Mouse (Mus musculus): ENCODE measurements around the gene Ythdf2. TPM values are rescaled to one million over a fixed set of nuclear protein-coding genes. Genes with fewer than 3 reads are reported as not detected.
A peak's percentile ranks its signal among the peaks of the same experiment; 100 is the strongest.

The Ythdf2 gene
- polyA plus RNA-seq, 1 experiment from 2014 or later: 40.3 TPM

GRCm38 (mm10) chr4:132146201-132146600 lies 65.9 kb downstream of the Ythdf2 start:
- Histone ChIP-seq H3K4me1 (replicated peaks) (peaks cover 13% of the 10 kb centered on the region), H3K36me3 (no peaks in the 10 kb centered on the region), H3K27me3 (peaks cover 63% of the 10 kb centered on the region), H3K27ac (no peak overlapping the region), H3K4me3 (replicated peaks) (no peak overlapping the region), H3K9ac (no peak overlapping the region), H3K4me2 (no peak overlapping the region), H3K9me3 (replicated peaks) (no peaks in the 10 kb centered on the region)
- WGBS (ENCODE audit: insufficient replicate concordance): 55% methylated on average over 5 of the region's 5 CpGs
- no peak for DNase-seq
- no peak for ATAC-seq (ENCODE audit: low read depth)

DNA sequence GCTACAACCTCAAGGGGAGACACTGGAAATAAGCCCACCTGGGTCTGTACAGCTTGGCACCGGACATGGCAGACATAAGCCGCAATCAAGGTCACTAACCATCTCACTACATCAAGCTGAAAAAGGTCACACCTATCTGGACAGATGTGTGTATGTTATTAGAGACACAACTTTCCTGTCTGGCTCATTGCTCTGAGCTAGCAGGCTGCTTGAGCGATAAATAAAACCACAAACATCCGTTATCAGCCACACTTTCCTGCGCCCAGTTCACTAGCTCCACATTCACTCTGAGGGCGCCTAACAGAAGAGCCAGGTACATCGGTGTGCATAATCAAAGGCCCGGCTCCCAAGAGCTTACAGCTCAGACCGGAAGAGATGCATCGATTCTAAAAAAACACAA lies 67.0 kb downstream of the Ythdf2 start:
- H3K9me3 ChIP-seq (replicated peaks): no peaks in the 10 kb centered on the region
- no peak overlapping the region for H3K4me2 ChIP-seq
- H3K36me3 ChIP-seq: no peaks in the 10 kb centered on the region
- WGBS (ENCODE audit: insufficient replicate concordance): 15% methylated on average over 10 of the region's 10 CpGs
- DNase-seq: no peak
- ATAC-seq (ENCODE audit: low read depth): no peak
- peaks cover 13% of the 10 kb centered on the region for H3K4me1 ChIP-seq (replicated peaks)
- H3K9ac ChIP-seq: no peak overlapping the region
- no peak overlapping the region for H3K27ac ChIP-seq
- peaks cover 73% of the 10 kb centered on the region for H3K27me3 ChIP-seq
- no peak overlapping the region for H3K4me3 ChIP-seq (replicated peaks)

DNA sequence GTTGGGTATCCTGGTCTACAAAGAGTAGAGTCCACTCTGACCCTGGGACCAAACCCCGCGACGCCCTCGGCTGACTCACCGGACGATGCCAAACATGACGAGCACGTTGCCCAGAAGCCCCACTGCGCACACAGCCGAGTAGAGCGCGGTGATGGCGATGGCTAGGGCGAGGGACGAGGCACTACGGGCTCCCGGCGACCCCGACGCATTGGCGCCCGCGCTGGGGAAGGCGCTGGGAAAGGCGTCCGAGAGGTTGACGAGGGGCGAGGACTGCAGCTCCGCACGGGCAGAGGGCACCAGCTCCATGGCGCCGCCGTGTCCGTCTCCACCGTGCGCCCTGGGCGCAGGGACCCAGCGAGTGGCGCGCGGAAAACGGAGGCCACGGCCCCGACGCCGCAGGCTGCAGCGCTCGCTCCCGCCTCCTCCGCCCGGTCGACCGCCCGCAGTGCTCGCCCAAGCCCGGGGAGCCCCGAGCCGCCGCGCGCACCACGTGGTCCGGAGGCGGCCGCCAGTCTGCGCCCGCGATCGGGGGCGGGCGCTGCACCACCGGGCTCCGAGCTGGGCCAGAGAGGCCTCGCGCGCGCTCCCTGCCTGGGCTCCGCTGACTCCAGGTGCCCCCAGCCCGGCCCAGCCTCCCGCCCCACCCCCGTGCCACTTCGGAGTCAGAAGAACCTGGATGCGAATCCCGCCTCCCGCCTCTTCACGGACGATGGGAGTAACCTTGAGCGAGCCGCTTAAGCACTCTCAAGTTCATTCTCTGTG lies 67.8 kb downstream of the Ythdf2 start, which contains the start of gene Oprd1:
Gene Oprd1 (minus strand): TSS at position 407 of the 762 bp plus-strand sequence.
- Histone ChIP-seq H3K36me3 (no peaks in the 10 kb centered on the region), H3K27me3 (peaks cover 77% of the 10 kb centered on the region), H3K9me3 (replicated peaks) (no peaks in the 10 kb centered on the region), H3K27ac (no peak within 1 kb of the TSS), H3K4me1 (replicated peaks) (peaks cover 13% of the 10 kb centered on the region), H3K4me2 (peak within 1 kb of the TSS; percentile 53), H3K4me3 (replicated peaks) (peak within 1 kb of the TSS; percentile 39), H3K9ac (no peak within 1 kb of the TSS)
- WGBS (ENCODE audit: insufficient replicate concordance): 2% methylated on average over 89 of the region's 89 CpGs
- ATAC-seq (ENCODE audit: low read depth): no peak
- no peak for DNase-seq

DNA sequence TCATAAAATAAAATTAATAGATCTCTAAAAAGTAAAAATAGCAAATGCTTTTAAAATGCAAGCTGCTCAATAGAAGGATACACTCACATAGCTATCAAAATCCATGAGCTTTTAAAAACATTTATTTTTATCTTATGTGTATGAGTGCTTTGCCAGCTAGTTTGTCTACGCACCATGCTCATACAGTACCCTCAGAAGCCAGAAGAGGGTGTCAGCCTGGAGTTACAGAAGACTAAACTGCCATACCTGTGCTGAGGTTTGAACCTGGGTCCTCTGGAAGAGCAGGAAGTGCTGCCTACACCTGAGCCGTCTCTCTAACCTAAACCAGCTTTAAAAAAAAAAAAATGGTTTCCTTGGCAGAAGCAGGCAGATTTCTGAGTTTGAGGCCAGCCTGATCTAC lies 73.5 kb downstream of the Ythdf2 start:
- H3K27me3 ChIP-seq: peaks cover 39% of the 10 kb centered on the region
- H3K27ac ChIP-seq: no peak overlapping the region
- H3K9ac ChIP-seq: no peak overlapping the region
- 68% methylated on average over 2 of the region's 2 CpGs for WGBS (ENCODE audit: insufficient replicate concordance)
- no peak overlapping the region for H3K4me2 ChIP-seq
- ATAC-seq (ENCODE audit: low read depth): no peak
- H3K36me3 ChIP-seq: no peaks in the 10 kb centered on the region
- DNase-seq: no peak
- H3K4me1 ChIP-seq (replicated peaks): no peaks in the 10 kb centered on the region
- no peaks in the 10 kb centered on the region for H3K9me3 ChIP-seq (replicated peaks)
- H3K4me3 ChIP-seq (replicated peaks): no peak overlapping the region

GRCm38 (mm10) chr4:132137013-132137412 lies 75.1 kb downstream of the Ythdf2 start:
- no peaks in the 10 kb centered on the region for H3K4me1 ChIP-seq (replicated peaks)
- peaks cover 32% of the 10 kb centered on the region for H3K27me3 ChIP-seq
- no peaks in the 10 kb centered on the region for H3K9me3 ChIP-seq (replicated peaks)
- no peak overlapping the region for H3K9ac ChIP-seq
- 61% methylated on average over 7 of the region's 7 CpGs for WGBS (ENCODE audit: insufficient replicate concordance)
- H3K36me3 ChIP-seq: no peaks in the 10 kb centered on the region
- H3K27ac ChIP-seq: no peak overlapping the region
- H3K4me3 ChIP-seq (replicated peaks): no peak overlapping the region
- ATAC-seq (ENCODE audit: low read depth) (no peak), DNase-seq (no peak)
- H3K4me2 ChIP-seq: no peak overlapping the region

Small RNAs within 50 kb of the gene (microRNA-seq; reads per million reads assigned to microRNA genes)
- not detected for gene Gm22033

Other genes with a start within 250 kb of the Ythdf2 start
- gene Gm10300, start 137.6 kb downstream of the Ythdf2 start, polyA plus RNA-seq (2015; fragmentation: Nextera tagmentation; extraction: Ambion mirVana): 0.39 and 0.63 TPM in 2 replicates
- gene Epb41, start 137.0 kb downstream of the Ythdf2 start, polyA plus RNA-seq (2015; fragmentation: Nextera tagmentation; extraction: Ambion mirVana): 147 and 193 TPM in 2 replicates
- 0.05 TPM in 2 replicates for gene Oprd1, start 67.8 kb downstream of the Ythdf2 start, polyA plus RNA-seq (2015; fragmentation: Nextera tagmentation; extraction: Ambion mirVana)
- 16.9 and 17.3 TPM in 2 replicates for gene Gmeb1, start 49.3 kb upstream of the Ythdf2 start, polyA plus RNA-seq (2015; fragmentation: Nextera tagmentation; extraction: Ambion mirVana)
- 53.3 and 62.2 TPM in 2 replicates for gene Taf12, start 62.1 kb upstream of the Ythdf2 start, polyA plus RNA-seq (2015; fragmentation: Nextera tagmentation; extraction: Ambion mirVana)
- gene Rab42, start 91.1 kb upstream of the Ythdf2 start, polyA plus RNA-seq (2015; fragmentation: Nextera tagmentation; extraction: Ambion mirVana): 0.44 and 1.2 TPM in 2 replicates
- 43.1 and 45.3 TPM in 2 replicates for gene Trnau1ap, start 117.2 kb upstream of the Ythdf2 start, polyA plus RNA-seq (2015; fragmentation: Nextera tagmentation; extraction: Ambion mirVana)
- 79.4 and 80.2 TPM in 2 replicates for gene Rcc1, start 141.3 kb upstream of the Ythdf2 start, polyA plus RNA-seq (2015; fragmentation: Nextera tagmentation; extraction: Ambion mirVana)
- gene Phactr4, start 210.2 kb upstream of the Ythdf2 start, polyA plus RNA-seq (2015; fragmentation: Nextera tagmentation; extraction: Ambion mirVana): 10.3 and 12.5 TPM in 2 replicates

Data from liver, embryonic 13.5 days (tissue).